Mouse (Mus musculus) embryonic facial prominence, embryonic 11.5 days (tissue): ENCODE data around the gene Hoxd11. TPM values are rescaled to one million over a fixed set of nuclear protein-coding genes. Genes with fewer than 3 reads are reported as not detected.

Experiments
- ATAC-seq: fragments of 200-750 bp; cut with Nextera tagmentation; replicated peaks from 2 replicates; pipeline ENCODE4 v1.8.0; 2017; ENCODE audit warnings: low read depth; ENCODE audit not compliant: insufficient number of reproducible peaks, low FRiP score, low TSS enrichment
- DNase-seq: peaks from one replicate; pipeline ENCODE4 v3.0.0-alpha.2; 2015; ENCODE audit warnings: low spot score
- H3K27ac ChIP-seq: fragments of 300-500 bp; sonication (generic); replicated peaks from 2 replicates; pipeline ENCODE4 v1.5.1; 2014; ENCODE audit warnings: mild to moderate bottlenecking, low read depth, low read length, control low read depth
- H3K27me3 ChIP-seq: fragments of 300-500 bp; sonication (generic); 2 replicates; pipeline ENCODE4 v1.6.1; 2014; ENCODE audit warnings: mild to moderate bottlenecking, low read length, moderate library complexity, mixed read lengths; ENCODE audit not compliant: control insufficient read depth, insufficient read depth
- H3K36me3 ChIP-seq: fragments of 300-500 bp; sonication (generic); replicated peaks from 2 replicates; pipeline ENCODE4 v1.6.1; 2014; ENCODE audit warnings: low read depth, mild to moderate bottlenecking, low read length, moderate library complexity, mixed read lengths; ENCODE audit not compliant: control insufficient read depth, insufficient read depth
- H3K4me1 ChIP-seq: fragments of 300-500 bp; sonication (generic); 2 replicates; pipeline ENCODE4 v1.6.1; 2014; ENCODE audit warnings: low read length, mixed read lengths; ENCODE audit not compliant: control insufficient read depth, insufficient read depth
- H3K4me2 ChIP-seq: fragments of 300-500 bp; sonication (generic); 2 replicates; pipeline ENCODE4 v1.6.1; 2014; ENCODE audit warnings: low read depth, mild to moderate bottlenecking, control low read depth, low read length, moderate library complexity
- H3K4me3 ChIP-seq: fragments of 300-500 bp; sonication (generic); 2 replicates; pipeline ENCODE4 v1.5.1; 2014; ENCODE audit warnings: low read depth, low read length, control low read depth
- H3K9ac ChIP-seq: fragments of 300-500 bp; sonication (generic); replicated peaks from 2 replicates; pipeline ENCODE4 v1.6.1; 2014; ENCODE audit warnings: mild to moderate bottlenecking, control low read depth, low read length
- H3K9me3 ChIP-seq: fragments of 300-500 bp; sonication (generic); replicated peaks from 2 replicates; pipeline ENCODE4 v1.6.1; 2016; ENCODE audit warnings: mild to moderate bottlenecking, low read length, inconsistent platforms, mixed read lengths; ENCODE audit not compliant: control insufficient read depth
- WGBS: fragments of 180-500 bp; shearing (Covaris S2); extraction: QIAGEN DNeasy Blood & Tissue Kit; methylation state at CpG from one replicate; pipeline ENCODE4 v1.1.7; 2014; 5-methylcytosine and 5-hydroxymethylcytosine counted together
- polyA plus RNA-seq: library from polyadenylated mRNA; unstranded; fragments of >200 nt; fragmentation: Nextera tagmentation; extraction: Ambion mirVana; gene quantifications from 2 replicates; pipeline ENCODE4 v1.2.1, GENCODE M21; 2014

The Hoxd11 gene
- polyA plus RNA-seq, 1 experiment from 2014 or later: not detected

- H3K27me3 ChIP-seq: peaks cover 81% of the 10 kb centered on the region
- no peak overlapping the region for H3K9ac ChIP-seq
- H3K4me3 ChIP-seq: peak overlapping the region; percentile 30
- H3K9me3 ChIP-seq: no peaks in the 10 kb centered on the region
- DNase-seq (no peak), ATAC-seq (no peak)
- no peak overlapping the region for H3K27ac ChIP-seq
- peak overlapping the region; percentile 46 for H3K4me2 ChIP-seq
- no peaks in the 10 kb centered on the region; the same call in 1 of the 2 replicates for H3K4me1 ChIP-seq
- no peaks in the 10 kb centered on the region for H3K36me3 ChIP-seq
- WGBS: under 1% methylated on average over 70 of the region's 86 CpGs
These were observed 19.1 kb downstream of the Hoxd11 start for GRCm38 (mm10) chr2:74698201-74699052.

GRCm38 (mm10) chr2:74699053-74699430, 19.7 kb downstream of the Hoxd11 start:
- WGBS: under 1% methylated on average over 17 of the region's 17 CpGs
- Histone ChIP-seq H3K27ac (no peak overlapping the region), H3K4me2 (no peak overlapping the region), H3K9me3 (no peaks in the 10 kb centered on the region), H3K36me3 (no peaks in the 10 kb centered on the region), H3K27me3 (peaks cover 81% of the 10 kb centered on the region), H3K4me1 (no peaks in the 10 kb centered on the region; the same call in 1 of the 2 replicates), H3K4me3 (no peak overlapping the region), H3K9ac (no peak overlapping the region)
- DNase-seq (no peak), ATAC-seq (no peak)

- no peaks in the 10 kb centered on the region for H3K9me3 ChIP-seq
- H3K9ac ChIP-seq: no peak overlapping the region
- ATAC-seq (no peak), DNase-seq (no peak)
- no peak overlapping the region for H3K27ac ChIP-seq
- 2% methylated on average over 23 of the region's 23 CpGs for WGBS
- peaks cover 85% of the 10 kb centered on the region for H3K27me3 ChIP-seq
- peaks cover 5% of the 10 kb centered on the region for H3K4me1 ChIP-seq
- H3K4me3 ChIP-seq: no peak overlapping the region
- no peak overlapping the region for H3K4me2 ChIP-seq
- no peaks in the 10 kb centered on the region for H3K36me3 ChIP-seq
These were observed 20.5 kb downstream of the Hoxd11 start for GRCm38 (mm10) chr2:74699664-74700545.

GRCm38 (mm10) chr2:74700546-74701112, 21.3 kb downstream of the Hoxd11 start:
- Histone ChIP-seq H3K4me3 (no peak overlapping the region), H3K27ac (no peak overlapping the region)
- ATAC-seq: no peak

GRCm38 (mm10) chr2:74701949-74702819, 22.8 kb downstream of the Hoxd11 start:
- no peak overlapping the region for H3K4me2 ChIP-seq

More at GRCm38 (mm10) chr2:74700546-74701112, 21.3 kb downstream of the Hoxd11 start:
- no peak for DNase-seq
- no peaks in the 10 kb centered on the region for H3K9me3 ChIP-seq
- H3K4me1 ChIP-seq: peaks cover 12% of the 10 kb centered on the region
- peaks cover 85% of the 10 kb centered on the region for H3K27me3 ChIP-seq
- H3K9ac ChIP-seq: no peak overlapping the region
- no peaks in the 10 kb centered on the region for H3K36me3 ChIP-seq
- no peak overlapping the region for H3K4me2 ChIP-seq
- 1% methylated on average over 22 of the region's 22 CpGs for WGBS

GRCm38 (mm10) chr2:74702820-74703219, 23.5 kb downstream of the Hoxd11 start:
- Histone ChIP-seq H3K4me3 (no peak overlapping the region), H3K9me3 (no peaks in the 10 kb centered on the region), H3K27ac (no peak overlapping the region), H3K4me2 (no peak overlapping the region), H3K36me3 (no peaks in the 10 kb centered on the region), H3K4me1 (peaks cover 14% of the 10 kb centered on the region), H3K9ac (no peak overlapping the region), H3K27me3 (peaks cover 83% of the 10 kb centered on the region)
- no peak for DNase-seq
- ATAC-seq: no peak
- WGBS: 15% methylated on average over 6 of the region's 6 CpGs

More at GRCm38 (mm10) chr2:74701949-74702819, 22.8 kb downstream of the Hoxd11 start:
- Histone ChIP-seq H3K9ac (no peak overlapping the region), H3K27ac (no peak overlapping the region), H3K4me3 (no peak overlapping the region), H3K4me1 (peaks cover 14% of the 10 kb centered on the region), H3K9me3 (no peaks in the 10 kb centered on the region), H3K27me3 (peaks cover 83% of the 10 kb centered on the region), H3K36me3 (no peaks in the 10 kb centered on the region)
- peak; percentile 89 for DNase-seq
- WGBS: 10% methylated on average over 17 of the region's 17 CpGs
- ATAC-seq: no peak

GRCm38 (mm10) chr2:74703317-74703716, 24.0 kb downstream of the Hoxd11 start:
- Histone ChIP-seq H3K4me2 (no peak overlapping the region), H3K4me1 (peaks cover 14% of the 10 kb centered on the region), H3K27ac (no peak overlapping the region), H3K27me3 (peaks cover 82% of the 10 kb centered on the region), H3K4me3 (no peak overlapping the region), H3K9ac (no peak overlapping the region), H3K36me3 (no peaks in the 10 kb centered on the region), H3K9me3 (no peaks in the 10 kb centered on the region)
- DNase-seq (no peak), ATAC-seq (no peak)
- 3% methylated on average over 10 of the region's 10 CpGs for WGBS
